Mouse (Mus musculus) v-Abl transformed pro-B cells (cell line): ENCODE data around the gene Traf6.
"Not testable (repeated sequence)": the region's sequence is repeated elsewhere in the genome, so short reads cannot be mapped to it uniquely, and the experiment has no call there.

Experiments
- in situ Hi-C, 2 experiments: fragments of 400-800 bp; cut with MboI; formaldehyde crosslinking; loops; one replicate each; pipeline ENCODE4 v1.15.1; 2025; ENCODE audit not compliant: unreplicated experiment in 2 of 2

Traf6 gene

DNA sequence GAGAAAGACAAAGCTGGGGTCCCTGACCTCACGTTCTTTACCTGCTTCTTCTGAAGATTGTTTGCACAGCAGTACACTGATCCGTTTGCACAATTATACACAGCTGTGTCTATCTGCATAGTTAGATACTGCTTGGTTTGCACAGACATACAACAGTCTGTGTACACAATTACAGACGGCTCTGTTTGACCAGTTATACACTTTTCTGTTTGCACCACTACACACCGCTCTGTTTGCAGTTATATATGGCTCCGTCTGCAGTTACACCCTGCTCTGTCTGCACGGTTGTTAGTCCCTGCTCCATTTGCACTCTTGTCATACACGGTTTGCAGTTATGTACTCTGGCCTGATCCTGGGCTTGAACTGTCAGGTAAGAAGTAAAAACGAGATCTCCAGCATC, 63.4 kb downstream of the Traf6 start:
- in situ Hi-C loops, result no loop called here

DNA sequence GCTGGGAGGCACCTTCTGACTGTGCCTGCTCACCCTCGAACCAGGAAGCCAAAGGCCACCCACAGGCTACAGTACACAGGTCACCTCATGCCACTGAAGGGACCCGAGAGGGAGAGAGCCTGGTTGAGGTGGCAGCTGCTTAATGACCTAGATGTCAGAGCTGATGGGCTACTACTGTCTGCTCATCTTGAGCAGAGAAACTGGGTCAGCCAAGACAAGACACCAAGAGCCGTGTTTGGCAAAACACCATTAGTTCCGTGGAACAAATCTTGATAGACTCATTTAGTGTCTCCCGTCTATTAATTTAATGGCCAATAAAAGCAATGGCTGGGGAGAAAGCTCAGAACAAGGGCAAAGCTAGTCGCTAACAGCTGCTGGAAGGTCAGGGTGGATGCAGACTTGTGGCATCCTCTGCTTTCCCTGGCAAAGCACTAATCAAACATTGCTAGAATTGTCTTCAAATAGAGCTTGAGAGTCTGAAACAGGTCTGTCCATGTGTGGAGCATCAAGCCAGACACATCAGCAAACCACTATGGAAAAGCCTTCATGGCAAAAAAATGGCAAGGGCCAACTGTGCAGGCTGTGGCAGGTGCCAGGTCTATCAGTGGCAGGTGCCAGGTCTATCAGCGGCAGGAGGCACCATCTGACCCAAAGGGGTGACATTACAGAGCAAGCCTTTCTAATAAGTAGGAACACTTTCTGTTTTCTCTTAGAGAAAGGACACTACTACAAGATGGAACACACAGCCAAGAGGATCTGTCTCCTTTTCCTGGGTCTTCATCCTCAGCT, 64.0 kb downstream of the Traf6 start:
- in situ Hi-C loops, result no loop called here

DNA sequence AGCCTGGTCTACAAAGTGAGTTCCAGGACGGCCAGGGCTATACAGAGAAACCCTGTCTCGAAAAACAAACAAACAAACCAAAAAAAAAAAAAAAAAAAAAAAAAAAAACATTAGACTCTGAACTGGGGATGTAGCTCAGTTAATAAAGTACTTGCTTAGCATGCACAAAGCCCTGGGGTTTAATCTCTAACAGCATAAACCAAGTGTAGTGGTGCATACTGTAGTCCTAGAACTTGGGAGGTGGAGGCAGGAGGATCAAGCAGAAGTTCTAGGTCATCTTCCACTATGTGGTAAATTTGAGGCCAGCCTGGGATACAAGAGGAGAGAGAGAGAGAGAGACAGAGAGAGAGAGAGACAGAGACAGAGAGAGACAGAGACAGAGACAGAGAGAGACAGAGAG, 67.4 kb downstream of the Traf6 start:
- in situ Hi-C loops, result not testable (repeated sequence)

DNA sequence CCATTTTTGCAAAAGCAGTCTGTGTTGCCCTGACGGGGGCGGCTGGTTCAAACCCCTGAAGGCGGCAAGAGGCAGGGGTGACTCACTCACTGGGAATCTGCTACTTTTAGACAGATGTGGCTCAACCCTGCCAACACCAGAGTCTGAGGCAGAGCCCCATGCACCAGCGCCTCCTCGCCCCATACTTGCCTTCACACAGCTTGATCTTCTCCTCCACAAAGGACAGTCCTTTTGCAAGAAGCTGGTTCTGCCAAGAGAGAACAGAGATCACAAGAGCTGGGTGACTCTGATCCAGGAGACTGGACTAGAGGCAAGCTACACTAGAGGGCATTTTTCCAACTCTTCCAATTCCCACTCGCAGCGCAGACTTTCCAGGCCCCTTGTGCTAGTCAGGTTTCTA, 68.3 kb downstream of the Traf6 start:
- in situ Hi-C loops, result no loop called here
